Mouse (Mus musculus): ENCODE measurements around the gene Gpc2.

- no peak for TF ChIP-seq CTCF (conservative IDR thresholded peaks at IDR 0.05; ENCODE audit: low read length)
- TF ChIP-seq NANOG (IDR thresholded peaks at IDR 0.05; ENCODE audit: borderline replicate concordance, low read length), result no peak
- no peak for TF ChIP-seq POU5F1 (IDR thresholded peaks at IDR 0.05; ENCODE audit: borderline replicate concordance, low read length)
Observed at GRCm38 (mm10) chr5:138233778-138234177, 46.0 kb downstream of the Gpc2 start.
